Mouse (Mus musculus) retina, postnatal 1 day (tissue): ENCODE data around the gene C530025M09Rik.

Experiments used
- DNase-seq: peaks from one replicate; pipeline ENCODE4 v3.0.0-alpha.2; 2012

The C530025M09Rik gene

GRCm38 (mm10) chr2:149830536-149831458 is at the start of gene C530025M09Rik:
Gene C530025M09Rik (minus strand): TSS chr2:149831213.
- peak; percentile 89 for DNase-seq

- DNase-seq = no peak
Measured at GRCm38 (mm10) chr2:149877954-149878353, 46.9 kb upstream of the C530025M09Rik start.

GRCm38 (mm10) chr2:149873346-149873745 is 42.3 kb upstream of the C530025M09Rik start:
- no peak for DNase-seq

- DNase-seq = no peak
Measured at GRCm38 (mm10) chr2:149872496-149872895, 41.5 kb upstream of the C530025M09Rik start.

- no peak for DNase-seq
Measured at GRCm38 (mm10) chr2:149870496-149870895, 39.5 kb upstream of the C530025M09Rik start.

GRCm38 (mm10) chr2:149865914-149866435 is 35.0 kb upstream of the C530025M09Rik start:
- DNase-seq = no peak

GRCm38 (mm10) chr2:149861002-149861401 is 30.0 kb upstream of the C530025M09Rik start:
- no peak for DNase-seq

- no peak for DNase-seq
Measured at GRCm38 (mm10) chr2:149848778-149849177, 17.8 kb upstream of the C530025M09Rik start.

- DNase-seq = no peak
Measured at GRCm38 (mm10) chr2:149844575-149844974, 13.6 kb upstream of the C530025M09Rik start.

- DNase-seq = no peak
Measured at GRCm38 (mm10) chr2:149839666-149840065, 8.7 kb upstream of the C530025M09Rik start.

GRCm38 (mm10) chr2:149836471-149837135 is 5.6 kb upstream of the C530025M09Rik start:
- no peak for DNase-seq

- no peak for DNase-seq
Measured at GRCm38 (mm10) chr2:149835091-149835490, 4.1 kb upstream of the C530025M09Rik start.

GRCm38 (mm10) chr2:149832301-149832700 is 1.3 kb upstream of the C530025M09Rik start:
- peak; percentile 8 for DNase-seq

- DNase-seq = peak; percentile 43
Measured at GRCm38 (mm10) chr2:149831459-149832245, 639 bp upstream of the C530025M09Rik start.

GRCm38 (mm10) chr2:149829955-149830535 is 968 bp downstream of the C530025M09Rik start:
- peak; percentile 64 for DNase-seq

GRCm38 (mm10) chr2:149828911-149829310 is 2.1 kb downstream of the C530025M09Rik start, which contains the start of gene Syndig1:
Gene Syndig1 (plus strand): TSS chr2:149829211.
- no peak for DNase-seq

- DNase-seq = peak; percentile 35
Measured at GRCm38 (mm10) chr2:149820201-149820600, 10.8 kb downstream of the C530025M09Rik start.

GRCm38 (mm10) chr2:149819751-149820150 is 11.3 kb downstream of the C530025M09Rik start:
- no peak for DNase-seq

GRCm38 (mm10) chr2:149818395-149818794 is 12.6 kb downstream of the C530025M09Rik start:
- DNase-seq = no peak

- DNase-seq = no peak
Measured at GRCm38 (mm10) chr2:149812899-149813298, 18.1 kb downstream of the C530025M09Rik start.

- no peak for DNase-seq
Measured at GRCm38 (mm10) chr2:149805256-149805655, 25.8 kb downstream of the C530025M09Rik start.

- no peak for DNase-seq
Measured at GRCm38 (mm10) chr2:149804599-149805140, 26.3 kb downstream of the C530025M09Rik start.
